Mouse (Mus musculus): ENCODE results near the gene Olfr1420. TPM values are rescaled to one million over a fixed set of nuclear protein-coding genes. Genes with fewer than 3 reads are reported as not detected.
"Not testable (repeated sequence)": the region's sequence is repeated elsewhere in the genome, so short reads cannot be mapped to it uniquely, and the experiment has no call there.

The Olfr1420 gene
- polyA plus RNA-seq, 1 experiment from 2014 or later, result not detected

DNA sequence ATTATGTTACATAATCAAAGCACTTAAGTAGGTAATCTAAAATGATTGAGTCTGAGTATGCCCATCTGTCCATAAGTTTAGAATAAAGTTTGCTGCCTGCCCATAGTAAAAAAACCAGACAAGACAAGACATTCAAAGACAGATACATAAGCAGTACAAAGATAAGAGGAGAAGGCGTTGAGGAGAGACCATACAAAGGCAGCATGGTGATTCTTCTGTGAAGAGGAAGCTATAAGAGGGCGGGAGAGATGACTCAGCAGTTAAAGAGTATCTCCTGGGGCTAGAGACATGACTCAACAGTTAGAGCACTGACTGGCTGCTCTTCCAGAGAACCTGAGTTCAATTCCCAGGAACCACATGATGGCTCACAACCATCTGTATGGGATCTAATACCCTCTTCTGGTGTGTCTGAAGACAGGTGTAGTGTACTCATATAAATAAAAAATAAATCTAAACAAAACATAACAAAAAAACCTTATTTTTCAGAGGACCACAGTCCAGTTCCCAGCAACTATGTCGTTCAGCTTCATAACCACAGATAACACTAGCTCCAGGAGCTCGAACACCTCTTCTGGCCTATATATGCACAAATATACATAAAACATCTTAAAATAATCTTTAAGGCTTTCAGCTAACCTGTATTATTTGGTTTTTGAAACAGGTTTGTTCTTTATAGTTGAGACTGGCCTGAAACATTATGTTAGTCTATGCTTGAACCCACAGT, 41.8 kb downstream of the Olfr1420 start:
- WGBS (ENCODE audit: insufficient replicate concordance), result 40% methylated on average over 4 of the region's 4 CpGs
- no peaks in the 10 kb centered on the region for H3K9me3 ChIP-seq (replicated peaks; ENCODE audit: control insufficient read depth, low read length)
- peak; percentile 97 for ATAC-seq (ENCODE audit: low read depth)

GRCm38 (mm10) chr19:11946460-11946859, 60.1 kb downstream of the Olfr1420 start:
- H3K4me2 ChIP-seq (ENCODE audit: low read depth, low read length); H3K27ac ChIP-seq (ENCODE audit: low read length); H3K9ac ChIP-seq (ENCODE audit: low read depth, low read length); H3K9me3 ChIP-seq (replicated peaks; ENCODE audit: control insufficient read depth, low read length); ATAC-seq (ENCODE audit: low read depth); H3K4me3 ChIP-seq (ENCODE audit: low read depth, low read length); H3K4me1 ChIP-seq (ENCODE audit: control insufficient read depth, low read depth, low read length); H3K27me3 ChIP-seq (ENCODE audit: control insufficient read depth, insufficient read depth, low read depth, low read length): not testable (repeated sequence)
- 88% methylated on average over 9 of the region's 9 CpGs for WGBS (ENCODE audit: insufficient replicate concordance)
- peaks cover 15% of the 10 kb centered on the region for H3K36me3 ChIP-seq (ENCODE audit: control insufficient read depth, insufficient read depth)

More for the DNA sequence above, 41.8 kb downstream of the Olfr1420 start:
- Histone ChIP-seq H3K36me3 (ENCODE audit: control insufficient read depth, insufficient read depth) (peaks cover 30% of the 10 kb centered on the region), H3K9ac (ENCODE audit: low read depth, low read length) (no peak overlapping the region), H3K27ac (ENCODE audit: low read length) (peak overlapping the region; percentile 52), H3K4me3 (ENCODE audit: low read depth, low read length) (no peak overlapping the region), H3K4me1 (ENCODE audit: control insufficient read depth, low read depth, low read length) (peaks cover 8% of the 10 kb centered on the region), H3K4me2 (ENCODE audit: low read depth, low read length) (no peak overlapping the region), H3K27me3 (ENCODE audit: control insufficient read depth, insufficient read depth, low read depth, low read length) (no peaks in the 10 kb centered on the region)

Small RNAs within 50 kb of the gene (microRNA-seq; reads per million reads assigned to microRNA genes)
- 4.2 reads per million, percentile 15 among the genes with 10 or more reads in this experiment for gene Mir6994

Other genes with a start within 250 kb of the Olfr1420 start
- gene Ms4a3, start 245.7 kb upstream of the Olfr1420 start, polyA plus RNA-seq (2015; fragmentation: Nextera tagmentation; extraction: Ambion mirVana), result 29.8 and 33.2 TPM in 2 replicates
- gene Oosp2, start 226.0 kb upstream of the Olfr1420 start, polyA plus RNA-seq (2015; fragmentation: Nextera tagmentation; extraction: Ambion mirVana), result 0.13 and 0.26 TPM in 2 replicates
- gene Oosp1, start 195.4 kb upstream of the Olfr1420 start, polyA plus RNA-seq (2015; fragmentation: Nextera tagmentation; extraction: Ambion mirVana), result 0.09 TPM in 1 of 2 replicates, not detected in the other
- gene Oosp3, start 189.5 kb upstream of the Olfr1420 start, polyA plus RNA-seq (2015; fragmentation: Nextera tagmentation; extraction: Ambion mirVana), result not detected in 2 replicates
- gene Gif, start 139.0 kb upstream of the Olfr1420 start, polyA plus RNA-seq (2015; fragmentation: Nextera tagmentation; extraction: Ambion mirVana), result not detected in 2 replicates
- gene Mrpl16, start 116.2 kb upstream of the Olfr1420 start, polyA plus RNA-seq (2015; fragmentation: Nextera tagmentation; extraction: Ambion mirVana), result 27.5 and 31.1 TPM in 2 replicates
- gene Stx3, start 67.2 kb upstream of the Olfr1420 start, polyA plus RNA-seq (2015; fragmentation: Nextera tagmentation; extraction: Ambion mirVana), result 1.8 and 2.3 TPM in 2 replicates
- gene Olfr1417, start 47.3 kb upstream of the Olfr1420 start, polyA plus RNA-seq (2015; fragmentation: Nextera tagmentation; extraction: Ambion mirVana), result not detected in 2 replicates
- not detected in 2 replicates for gene Olfr1418, start 25.5 kb upstream of the Olfr1420 start, polyA plus RNA-seq (2015; fragmentation: Nextera tagmentation; extraction: Ambion mirVana)
- not detected in 2 replicates for gene Olfr1419, start 11.5 kb upstream of the Olfr1420 start, polyA plus RNA-seq (2015; fragmentation: Nextera tagmentation; extraction: Ambion mirVana)
- 6.8 TPM in 2 replicates for gene Patl1, start 25.8 kb downstream of the Olfr1420 start, polyA plus RNA-seq (2015; fragmentation: Nextera tagmentation; extraction: Ambion mirVana)
- 1.7 TPM in 2 replicates for gene Osbp, start 79.4 kb downstream of the Olfr1420 start, polyA plus RNA-seq (2015; fragmentation: Nextera tagmentation; extraction: Ambion mirVana)
- 0.01 TPM in 1 of 2 replicates, not detected in the other for gene Olfr1423, start 154.8 kb downstream of the Olfr1420 start, polyA plus RNA-seq (2015; fragmentation: Nextera tagmentation; extraction: Ambion mirVana)
- gene Olfr1424, start 176.1 kb downstream of the Olfr1420 start, polyA plus RNA-seq (2015; fragmentation: Nextera tagmentation; extraction: Ambion mirVana), result not detected in 2 replicates
- gene Olfr1425, start 191.2 kb downstream of the Olfr1420 start, polyA plus RNA-seq (2015; fragmentation: Nextera tagmentation; extraction: Ambion mirVana), result not detected in 2 replicates
- gene Olfr1426, start 205.4 kb downstream of the Olfr1420 start, polyA plus RNA-seq (2015; fragmentation: Nextera tagmentation; extraction: Ambion mirVana), result not detected in 2 replicates
- gene Olfr1427, start 216.8 kb downstream of the Olfr1420 start, polyA plus RNA-seq (2015; fragmentation: Nextera tagmentation; extraction: Ambion mirVana), result not detected in 2 replicates
- gene Olfr1428, start 229.3 kb downstream of the Olfr1420 start, polyA plus RNA-seq (2015; fragmentation: Nextera tagmentation; extraction: Ambion mirVana), result not detected in 2 replicates
- gene Olfr76, start 236.6 kb downstream of the Olfr1420 start, polyA plus RNA-seq (2015; fragmentation: Nextera tagmentation; extraction: Ambion mirVana), result not detected in 2 replicates